Mouse (Mus musculus) 3T3-L1 (cell line): ENCODE measurements around the gene Rhobtb3.
"Not testable (repeated sequence)": the region's sequence is repeated elsewhere in the genome, so short reads cannot be mapped to it uniquely, and the experiment has no call there.

ENCODE experiments used
- DNase-seq: peaks from one replicate; pipeline ENCODE4 v3.0.0-alpha.2; 2015; ENCODE audit warnings: low read depth, low spot score

Rhobtb3 gene

DNA sequence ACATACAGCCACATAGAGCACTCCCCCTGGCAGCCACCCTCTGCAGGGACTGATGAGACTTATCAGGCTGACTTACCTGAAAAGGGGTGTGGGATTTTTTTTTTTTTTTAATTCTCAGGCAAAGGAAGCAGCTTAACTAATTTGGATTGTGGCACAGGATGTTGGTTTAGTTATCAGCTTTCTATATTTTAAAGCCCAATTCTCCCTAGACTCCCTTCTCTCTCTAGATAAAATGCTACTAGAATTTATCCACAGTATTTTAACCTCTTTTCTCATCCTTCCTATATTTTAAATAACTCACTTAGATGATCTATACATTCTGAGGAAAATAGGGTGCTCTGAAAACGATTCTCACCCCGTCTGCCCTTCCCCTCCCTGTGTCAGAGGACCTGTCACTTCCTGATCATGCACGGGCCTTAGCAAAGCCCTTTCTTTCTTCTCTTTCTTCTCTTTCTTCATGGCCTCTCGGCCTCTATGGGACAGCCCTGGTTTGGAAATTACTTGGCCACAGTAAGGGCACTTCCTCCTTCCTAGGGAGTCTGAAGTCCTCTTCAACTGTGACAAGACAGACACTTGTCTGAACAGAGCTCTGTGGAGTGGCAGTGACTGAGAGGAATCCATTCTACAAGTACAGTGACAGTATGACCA is 98.1 kb downstream of the Rhobtb3 start:
- no peak for DNase-seq

DNA sequence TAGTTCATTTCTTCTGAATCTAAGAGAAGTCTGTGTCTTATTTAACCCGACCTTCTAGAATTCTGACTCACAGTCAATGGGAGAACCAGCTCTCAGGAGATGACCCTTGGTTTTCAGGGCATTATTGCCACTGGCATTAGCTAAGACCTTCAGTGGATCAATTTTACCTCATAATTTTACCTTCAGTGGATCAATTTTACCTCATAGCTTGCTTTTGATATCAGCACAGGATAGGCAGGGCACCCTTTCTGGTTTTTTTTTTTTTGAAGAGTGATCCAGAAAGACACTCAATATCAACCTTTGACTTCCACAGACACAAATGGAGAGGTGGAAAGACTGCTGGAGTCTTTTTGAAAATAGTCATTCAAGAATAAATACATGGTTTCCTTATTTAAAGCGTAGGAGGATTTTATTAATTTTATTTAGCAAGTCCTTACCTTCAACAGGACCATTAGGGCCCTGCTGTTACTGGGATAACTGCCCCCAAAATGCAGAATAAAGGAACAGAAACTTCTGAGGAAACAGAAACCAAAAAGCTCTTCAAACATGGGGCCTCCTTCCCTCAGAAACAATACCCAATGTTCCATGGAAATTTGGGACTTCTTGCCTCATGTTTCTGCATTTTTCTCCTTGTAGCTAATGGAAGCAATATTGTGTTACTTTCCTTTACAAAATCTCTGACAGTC is 98.7 kb downstream of the Rhobtb3 start:
- DNase-seq: no peak

DNA sequence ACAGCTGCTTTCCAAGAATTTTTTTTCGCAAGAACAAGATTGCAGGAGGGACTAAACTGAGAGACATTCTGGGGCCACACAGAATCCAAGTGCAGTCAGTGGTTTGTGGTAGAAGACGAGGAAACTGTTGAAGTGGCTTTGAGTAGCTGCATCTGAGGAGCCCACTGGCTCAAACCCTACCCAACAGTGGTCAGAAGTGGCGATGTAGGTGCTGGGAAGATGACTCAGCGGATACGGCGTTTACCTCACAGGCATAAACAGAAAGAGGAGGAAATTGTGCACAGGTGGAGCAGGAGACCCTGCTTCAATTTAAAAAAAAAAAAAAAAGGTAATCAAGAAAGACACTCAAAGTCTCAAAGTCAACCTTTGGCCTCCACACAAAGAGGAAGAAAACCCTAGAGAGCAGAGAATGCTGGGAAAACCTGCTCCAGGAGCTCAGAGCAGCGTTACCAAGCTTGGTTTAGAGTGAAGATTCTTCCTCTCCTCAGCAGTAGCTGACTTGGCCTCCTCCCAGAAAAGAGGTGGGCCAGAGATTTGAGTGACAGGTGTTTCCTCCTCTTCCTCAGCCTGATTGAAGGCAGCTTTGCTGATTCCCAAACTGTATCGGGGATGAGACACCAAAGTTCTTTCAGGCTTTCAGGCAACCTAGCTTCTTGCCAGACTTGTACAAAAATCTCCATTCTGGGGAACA is 99.6 kb downstream of the Rhobtb3 start:
- DNase-seq: no peak

DNA sequence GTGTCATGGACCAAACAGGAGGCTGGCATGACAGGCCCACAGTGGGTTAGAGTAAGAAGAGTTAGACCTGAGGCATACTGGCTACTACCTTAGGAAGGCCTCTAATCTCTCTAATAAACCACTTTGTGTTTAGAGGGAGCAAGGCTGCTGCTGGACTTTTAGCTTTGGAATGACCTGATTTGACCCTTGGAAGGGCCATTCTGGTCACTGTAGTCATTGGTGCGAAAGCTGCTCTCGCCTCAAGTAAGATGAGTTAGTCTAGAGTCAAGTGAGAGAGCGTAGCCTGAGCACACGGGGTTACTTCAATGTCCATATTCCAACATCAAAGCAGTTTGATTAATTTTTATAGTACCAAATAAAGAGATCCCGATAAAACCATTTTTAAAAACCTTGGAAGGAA is 100.4 kb downstream of the Rhobtb3 start:
- no peak for DNase-seq

DNA sequence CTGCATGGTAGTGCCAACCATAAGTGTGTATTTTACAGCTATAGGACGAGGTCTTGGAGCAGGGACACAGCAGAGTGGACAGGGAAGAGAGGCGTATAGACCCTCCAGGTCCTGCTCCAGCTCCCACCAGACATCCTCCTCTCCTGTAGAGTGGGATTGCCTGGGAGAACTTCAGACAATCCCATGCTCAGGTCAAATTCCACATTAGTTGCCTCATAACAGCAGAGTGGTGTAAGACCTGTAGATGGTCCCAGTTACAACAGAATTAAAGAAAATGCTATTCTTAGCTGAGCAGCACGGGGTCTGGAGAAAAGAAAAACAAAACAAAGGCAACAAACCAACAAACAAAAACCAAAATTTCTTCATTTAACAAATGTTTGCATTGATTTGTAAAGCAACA is 101.8 kb downstream of the Rhobtb3 start:
- DNase-seq: no peak

DNA sequence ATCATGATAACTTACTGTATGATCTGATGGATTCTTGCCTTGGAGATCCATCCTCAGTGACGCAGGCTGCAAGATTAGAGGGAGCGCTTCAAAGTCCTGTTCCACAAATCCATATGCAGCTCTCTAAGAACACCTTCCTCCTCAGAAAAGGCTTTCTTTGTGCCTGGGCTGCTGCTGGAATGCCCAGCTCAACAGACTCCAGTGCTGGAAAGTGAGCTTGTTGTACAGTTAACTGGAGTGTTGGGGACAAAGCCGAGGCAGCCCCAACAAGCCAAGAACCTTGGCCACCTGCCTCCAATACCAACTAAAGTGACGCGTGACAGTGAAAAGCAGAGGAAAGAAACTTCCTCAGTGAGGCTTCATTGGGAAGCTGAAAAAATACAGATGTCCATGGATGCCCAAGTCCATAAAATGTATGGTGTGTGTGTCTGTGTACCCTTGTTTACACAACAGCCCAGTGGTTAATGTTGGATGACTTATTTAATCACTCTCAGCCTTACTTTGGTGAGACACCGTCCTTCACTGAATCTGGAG is 102.9 kb downstream of the Rhobtb3 start:
- no peak for DNase-seq

DNA sequence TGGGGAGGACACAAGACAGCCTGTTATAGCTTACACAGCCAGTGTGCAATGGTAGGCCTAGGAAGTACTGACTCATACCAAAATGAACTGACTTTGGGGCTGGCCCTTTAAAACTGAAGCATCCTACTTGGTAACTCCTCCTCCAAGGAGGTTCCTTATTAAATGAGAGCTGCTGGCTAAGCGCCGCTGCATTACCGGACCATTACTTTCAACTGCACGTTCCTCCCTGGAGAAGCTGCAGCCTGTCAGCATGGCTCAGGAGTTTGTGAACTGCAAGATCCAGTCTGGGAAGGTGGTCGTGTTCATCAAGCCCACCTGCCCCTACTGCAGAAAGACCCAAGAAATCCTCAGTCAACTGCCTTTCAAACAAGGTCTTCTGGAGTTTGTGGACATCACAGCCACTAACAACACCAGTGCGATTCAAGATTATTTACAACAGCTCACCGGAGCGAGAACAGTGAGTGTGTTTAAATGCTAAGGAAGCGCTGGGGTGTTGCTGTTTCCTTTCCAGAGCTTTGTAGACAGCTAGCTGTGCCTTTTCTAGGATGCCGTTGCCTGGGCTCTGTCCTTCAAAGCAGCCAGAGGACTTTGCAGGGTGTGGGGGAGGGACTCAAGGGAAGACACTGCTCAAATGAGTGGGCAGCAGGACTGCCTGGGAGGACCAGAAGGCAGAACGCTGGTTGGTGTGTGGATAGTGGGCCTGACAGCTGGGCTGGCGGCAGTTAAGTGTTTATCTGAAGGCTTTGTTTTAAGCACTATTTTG is 103.8 kb downstream of the Rhobtb3 start, which contains the start of gene Glrx:
Gene Glrx (plus strand): TSS at position 150 of the 763 bp plus-strand sequence.
- DNase-seq: peak; percentile 94

DNA sequence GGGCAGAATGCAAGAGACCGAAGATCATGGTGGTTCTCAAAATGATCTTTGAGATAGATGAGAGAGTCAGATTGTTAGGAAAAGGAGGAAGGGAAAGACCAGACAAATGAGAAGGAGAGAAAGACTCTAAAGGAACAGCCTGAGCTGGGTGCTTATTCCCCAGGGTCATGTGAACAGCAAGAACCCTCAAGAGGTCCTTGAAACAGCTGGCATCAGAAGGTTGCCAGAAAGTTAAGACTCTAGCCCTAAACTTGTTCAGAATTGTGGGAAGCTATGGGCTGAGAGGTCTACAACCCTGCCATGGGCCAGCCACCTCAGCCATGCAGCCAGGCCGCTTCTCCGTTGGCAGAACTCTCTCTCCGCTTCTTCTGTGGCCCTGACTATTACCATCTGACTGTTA is 105.2 kb downstream of the Rhobtb3 start:
- DNase-seq: no peak

DNA sequence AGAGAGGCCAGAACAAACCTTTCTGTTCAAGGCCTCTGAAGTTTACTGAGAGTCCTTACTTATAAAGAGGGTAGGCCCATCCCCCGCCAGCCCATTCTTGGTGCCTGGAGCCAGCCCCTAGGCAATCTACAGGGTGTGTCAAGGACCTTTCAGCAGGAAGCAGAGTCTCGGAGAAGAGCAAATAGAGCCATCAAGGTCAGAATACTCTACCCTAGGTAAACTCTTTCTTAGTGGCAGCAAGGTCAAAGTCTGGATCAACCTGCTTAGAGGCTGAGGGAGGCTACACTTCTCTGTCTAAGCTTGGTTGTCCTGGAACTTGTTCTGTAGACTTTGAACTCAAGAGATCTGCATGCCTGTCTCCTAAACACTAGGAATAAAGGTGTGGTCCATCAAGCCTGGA is 108.3 kb downstream of the Rhobtb3 start:
- no peak for DNase-seq

DNA sequence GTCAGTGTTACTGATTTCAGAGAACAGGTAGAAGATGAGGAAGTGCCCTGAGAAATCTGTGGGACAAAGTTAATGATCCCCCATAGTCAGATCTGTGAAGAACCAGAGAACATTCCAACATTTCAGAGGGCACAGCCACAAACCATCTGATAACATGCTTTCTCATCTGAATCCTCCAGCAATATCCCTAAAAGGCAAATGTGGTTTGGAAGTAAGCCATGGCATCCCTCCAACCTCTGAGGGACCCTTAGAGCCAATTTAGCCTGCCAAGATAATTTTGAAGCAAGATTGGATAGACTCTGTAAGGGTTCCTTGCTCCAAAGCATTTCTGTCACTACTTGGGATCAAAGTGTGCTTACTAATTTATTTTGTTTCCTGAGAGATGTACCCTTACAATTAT is 110.2 kb downstream of the Rhobtb3 start:
- DNase-seq: peak; percentile 76

DNA sequence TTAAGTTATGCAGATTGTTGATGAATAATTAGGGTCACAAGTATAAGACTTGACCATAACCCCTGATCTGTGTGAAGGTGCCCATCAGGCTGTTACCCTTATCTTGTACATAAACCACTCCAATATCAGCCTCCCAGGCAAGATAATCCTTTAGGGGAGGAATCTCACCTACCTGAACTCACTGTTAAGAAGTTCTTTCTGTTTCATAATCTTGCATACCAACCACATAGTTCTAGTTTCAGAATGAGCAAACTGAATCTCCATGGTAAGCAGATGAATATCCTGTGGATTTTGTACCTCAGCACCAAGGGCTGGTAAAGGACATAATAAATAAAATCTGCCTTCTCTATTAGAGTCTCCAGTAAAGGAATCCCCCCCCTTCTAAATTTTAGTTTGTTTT is 111.0 kb downstream of the Rhobtb3 start:
- DNase-seq: no peak

DNA sequence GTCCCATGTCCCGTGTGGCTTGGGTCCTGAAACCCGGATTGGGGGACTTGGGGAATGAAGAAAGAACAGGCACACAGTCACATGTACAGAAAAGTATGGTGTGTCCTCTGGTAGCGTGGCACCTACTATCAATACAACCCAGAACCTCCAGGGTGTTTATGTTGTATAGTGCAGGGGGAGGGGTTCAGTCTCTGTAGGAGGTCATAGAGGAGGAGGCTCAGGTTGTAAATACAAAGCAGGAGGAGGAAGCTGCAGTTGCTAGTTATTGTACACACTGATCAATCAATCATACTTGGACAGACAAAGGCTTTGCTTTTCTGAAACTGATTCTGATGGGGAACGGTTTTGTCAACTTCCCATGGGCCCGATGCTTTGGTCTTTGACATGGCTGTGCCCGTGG is 112.0 kb downstream of the Rhobtb3 start:
- no peak for DNase-seq

DNA sequence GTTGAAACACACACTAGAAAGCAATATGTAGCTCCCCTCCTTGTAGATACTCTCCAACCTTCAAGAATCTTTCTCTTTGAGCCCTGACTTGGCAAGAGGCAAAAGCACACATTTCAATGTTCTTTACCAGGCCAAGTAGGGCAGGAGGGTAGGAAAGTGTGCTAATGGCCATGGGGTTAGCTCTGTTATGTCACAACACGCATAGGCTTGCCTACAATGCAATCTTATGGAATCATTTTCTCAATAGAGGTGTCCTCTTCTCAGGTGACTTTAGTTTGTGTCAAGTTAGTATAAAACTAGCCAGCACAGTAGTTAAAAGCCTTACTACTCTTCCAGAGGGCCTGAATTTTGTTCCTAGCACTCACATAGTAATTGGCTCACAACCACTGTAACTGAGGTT is 113.0 kb downstream of the Rhobtb3 start:
- no peak for DNase-seq

DNA sequence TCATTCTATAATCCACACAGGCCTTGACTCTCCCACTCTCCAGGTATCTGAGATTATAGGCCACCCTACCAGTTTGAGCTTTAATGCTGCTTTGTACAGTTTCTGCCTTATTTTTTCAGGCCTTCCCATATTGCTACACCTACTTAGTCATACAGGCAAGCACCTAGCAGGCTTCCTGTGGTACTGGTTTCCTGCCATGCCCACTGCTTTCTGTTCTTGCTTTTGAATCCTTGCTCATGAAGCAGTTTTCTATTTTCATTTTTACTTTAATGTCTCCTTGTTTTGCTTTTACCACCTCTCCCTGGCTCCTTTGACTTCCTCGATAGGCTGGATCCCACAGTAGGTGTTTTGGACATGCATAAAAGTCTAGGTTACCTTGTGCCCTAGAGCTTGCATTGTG is 118.3 kb downstream of the Rhobtb3 start:
- peak; percentile 43 for DNase-seq

DNA sequence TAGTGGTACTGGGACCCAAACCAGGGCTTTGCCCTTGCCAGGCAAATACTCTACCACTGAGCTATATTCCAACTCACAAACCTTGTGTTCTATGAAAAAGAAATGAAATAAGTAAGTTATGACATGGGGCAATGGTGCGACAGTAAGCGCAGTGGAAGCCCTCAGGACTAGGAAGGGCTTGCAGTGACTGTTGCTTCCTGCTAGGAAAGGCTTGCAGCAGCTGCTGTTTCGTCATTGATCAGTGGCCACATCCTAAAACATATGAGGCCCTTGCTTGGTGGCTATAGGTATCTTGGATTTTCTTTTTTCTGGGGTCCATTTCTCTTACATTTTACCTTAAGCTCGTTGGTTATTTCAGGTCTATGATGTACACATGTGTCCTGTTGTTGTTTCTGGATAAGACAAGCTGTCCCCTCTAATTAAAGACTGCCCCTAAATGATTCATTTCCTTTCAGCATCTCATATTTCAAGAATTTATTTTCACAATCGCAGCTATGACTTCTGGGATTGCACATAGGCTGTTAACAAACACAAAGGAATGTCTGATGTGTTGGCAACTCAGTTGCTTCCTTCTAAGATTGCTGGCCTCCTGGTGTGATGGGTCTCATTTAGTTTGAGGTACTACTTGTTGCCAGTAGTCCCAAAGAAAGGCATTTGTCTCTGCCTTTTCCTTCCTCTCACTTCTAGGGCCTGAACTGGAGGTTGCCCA is 119.0 kb downstream of the Rhobtb3 start:
- peak; percentile 79 for DNase-seq

DNA sequence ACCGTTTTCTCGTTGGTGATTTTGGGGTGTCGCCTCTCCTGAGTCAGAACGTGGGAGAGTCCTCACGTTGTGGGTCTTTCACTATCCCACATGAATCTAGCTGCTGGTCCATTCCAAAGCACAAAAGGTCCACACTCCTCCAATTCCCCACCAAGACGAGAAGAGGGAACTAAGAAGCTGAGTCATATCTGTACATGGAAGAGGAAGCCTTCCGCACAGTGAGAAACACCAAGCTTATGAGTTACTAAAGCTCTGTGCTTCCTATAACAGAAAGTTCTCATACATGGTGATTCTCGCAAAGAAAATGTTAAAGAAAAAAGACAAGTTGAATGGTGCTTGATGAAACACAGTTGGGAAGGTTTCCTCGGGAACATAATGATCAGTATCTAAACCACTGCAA is 120.5 kb downstream of the Rhobtb3 start:
- DNase-seq: no peak

DNA sequence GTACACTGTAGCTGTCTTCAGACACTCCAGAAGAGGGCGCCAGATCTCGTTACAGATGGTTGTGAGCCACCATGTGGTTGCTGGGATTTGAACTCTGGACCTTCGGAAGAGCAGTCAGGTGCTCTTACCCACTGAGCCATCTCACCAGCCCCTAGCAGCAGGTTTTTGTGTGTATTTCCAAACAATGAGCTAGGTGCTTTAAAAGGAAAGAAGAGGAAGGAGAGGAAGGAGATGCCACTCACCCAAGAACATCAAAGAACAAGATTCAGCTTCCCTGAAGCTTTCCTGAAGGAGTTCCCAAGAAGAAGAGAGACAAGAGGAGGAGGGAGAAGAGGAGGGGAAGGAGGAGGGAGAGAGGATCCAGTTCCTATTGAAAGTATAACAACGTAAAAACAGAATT is 121.4 kb downstream of the Rhobtb3 start:
- not testable (repeated sequence) for DNase-seq

DNA sequence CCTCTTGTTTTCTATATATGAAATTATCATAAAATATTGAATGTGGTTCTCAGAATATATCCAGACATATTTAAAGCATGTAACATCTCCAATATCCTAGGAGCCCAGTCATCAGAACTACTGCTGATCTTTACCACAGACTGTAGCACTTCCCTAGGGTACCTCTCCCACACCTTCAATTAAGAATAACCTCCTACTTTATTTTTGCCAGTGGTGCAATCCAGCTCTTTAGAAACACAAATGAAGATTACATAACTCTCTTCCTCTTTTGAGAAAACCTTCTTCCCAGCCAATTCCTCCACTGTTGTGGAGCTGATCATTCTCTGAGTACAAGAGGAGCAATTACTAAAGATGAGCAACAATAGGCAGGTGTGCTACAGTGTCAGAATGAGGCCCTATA is 123.8 kb downstream of the Rhobtb3 start:
- DNase-seq: no peak
